Mouse (Mus musculus) adrenal gland, postnatal 25 days (tissue): ENCODE measurements around the gene Chchd6. TPM values are rescaled to one million over a fixed set of nuclear protein-coding genes. Genes with fewer than 3 reads are reported as not detected.

ENCODE experiments used
- DNase-seq: peaks from one replicate; pipeline ENCODE4 v3.0.0; 2021; ENCODE audit warnings: mixed read lengths
- total RNA-seq: library from RNA; stranded (reverse); gene quantifications from 2 replicates; pipeline ENCODE4 v1.2.3, GENCODE M21; 2021

The Chchd6 gene
- total RNA-seq, 1 experiment from 2014 or later, result 22.1 TPM

DNA sequence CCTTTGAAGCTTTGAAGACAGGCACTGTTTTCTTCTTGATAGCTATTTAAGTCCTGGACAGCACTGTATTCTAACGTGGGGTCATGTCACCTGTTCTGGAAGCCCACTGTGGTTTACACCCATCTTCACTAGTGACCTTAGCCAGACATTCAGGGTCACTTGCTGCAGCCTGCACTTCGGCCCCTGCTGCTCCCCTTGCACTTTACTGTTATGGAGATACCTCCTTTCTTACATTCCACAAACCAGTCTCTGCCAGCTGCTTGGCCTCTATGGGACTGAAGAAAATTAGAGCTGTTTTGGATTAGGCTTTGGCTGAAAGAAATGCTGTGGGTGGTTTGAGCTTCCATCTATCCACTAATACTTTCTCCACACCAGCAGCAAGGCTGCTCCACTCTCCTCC, 86.7 kb downstream of the Chchd6 start:
- DNase-seq, result no peak

DNA sequence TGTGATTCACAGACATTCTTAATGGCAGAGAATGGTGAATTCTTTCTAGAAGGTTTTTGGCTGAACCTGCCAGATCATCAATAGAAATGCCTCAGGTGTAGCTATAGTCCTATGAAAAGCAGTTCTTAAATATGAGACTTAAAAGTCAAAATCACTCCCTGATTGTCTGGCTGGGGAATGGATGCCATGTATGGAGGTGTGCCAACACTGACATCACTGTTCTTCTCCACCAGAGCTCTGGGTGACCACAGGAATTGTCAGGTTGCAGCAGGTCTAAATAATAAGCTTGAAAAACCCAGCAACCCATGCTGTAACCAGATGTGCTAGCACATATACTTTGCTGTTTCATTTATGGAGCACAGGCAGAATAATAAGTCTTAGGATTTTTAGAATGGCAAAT, 87.2 kb downstream of the Chchd6 start:
- no peak for DNase-seq

DNA sequence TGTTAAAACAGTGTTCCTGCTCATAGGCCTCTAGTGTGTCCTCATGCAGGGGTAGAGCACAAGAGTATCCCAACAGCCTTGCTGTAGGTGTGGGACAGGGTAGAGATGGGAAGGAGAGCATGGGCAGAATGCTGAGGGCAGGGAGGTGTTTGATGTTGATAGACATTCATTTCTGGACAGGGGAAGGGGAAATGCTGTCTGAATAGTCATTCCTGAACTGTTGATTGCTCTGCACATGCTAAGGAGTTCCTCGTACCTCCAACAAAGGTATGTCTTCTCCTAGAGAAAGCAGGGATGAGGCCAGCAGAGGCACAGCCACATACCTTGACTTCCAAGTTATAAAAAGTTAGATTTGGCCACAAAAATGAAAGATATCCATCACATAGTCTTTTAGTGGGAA, 95.5 kb downstream of the Chchd6 start:
- no peak for DNase-seq

DNA sequence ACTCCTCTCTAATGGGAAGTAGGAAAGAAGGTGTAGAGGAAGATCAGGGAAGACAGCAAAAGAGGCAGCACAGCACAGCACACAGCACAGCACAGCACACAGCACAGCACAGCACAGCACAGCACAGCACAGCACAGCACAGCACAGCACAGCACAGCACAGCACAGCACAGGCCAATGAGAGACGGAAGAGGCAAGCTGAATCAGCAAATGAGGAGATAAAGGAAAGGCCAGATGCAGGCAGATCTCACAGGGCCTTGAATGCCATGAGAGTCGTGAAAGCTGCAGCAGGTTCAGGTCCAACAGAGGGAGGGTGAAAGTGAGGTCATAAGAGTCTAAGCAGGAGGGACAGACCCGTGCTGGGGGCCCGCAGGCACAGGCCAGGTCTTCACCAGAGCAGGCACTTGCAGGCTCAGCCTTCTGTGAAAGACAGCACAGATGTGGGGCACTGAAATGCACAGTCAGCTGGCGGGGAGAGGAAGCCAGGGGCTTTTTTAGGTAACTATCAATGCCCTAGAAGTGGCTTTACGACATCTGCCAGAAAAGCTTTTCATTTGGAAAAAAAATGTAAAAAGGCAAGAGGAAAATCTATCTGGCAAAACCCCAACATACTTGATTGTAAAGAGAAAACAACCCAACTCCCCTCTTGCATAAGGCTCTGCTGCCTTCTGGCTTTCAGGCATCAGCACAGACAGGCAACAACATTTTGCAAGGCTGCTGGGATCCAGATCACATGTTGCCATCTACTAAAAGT, 96.5 kb downstream of the Chchd6 start:
- DNase-seq, result no peak

DNA sequence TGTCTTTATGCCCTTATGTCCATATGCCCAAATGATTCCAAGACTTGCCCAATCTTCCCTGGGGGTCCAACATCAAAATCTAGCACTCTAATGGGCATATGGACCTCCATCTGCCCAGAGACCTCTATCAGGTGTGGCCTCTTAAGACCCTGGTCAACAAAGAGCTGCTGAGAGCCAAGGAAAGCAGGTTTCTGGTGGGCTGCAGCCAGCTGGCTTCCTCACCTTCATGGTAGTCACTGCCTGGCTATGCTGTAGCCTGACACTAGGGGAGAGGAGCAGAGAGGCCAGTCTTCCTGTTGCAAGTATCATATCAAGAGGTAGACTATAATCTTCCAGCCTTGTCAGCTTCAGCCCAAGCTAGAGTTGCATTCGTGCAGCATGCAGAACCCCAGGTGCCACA, 98.5 kb downstream of the Chchd6 start:
- DNase-seq, result no peak

DNA sequence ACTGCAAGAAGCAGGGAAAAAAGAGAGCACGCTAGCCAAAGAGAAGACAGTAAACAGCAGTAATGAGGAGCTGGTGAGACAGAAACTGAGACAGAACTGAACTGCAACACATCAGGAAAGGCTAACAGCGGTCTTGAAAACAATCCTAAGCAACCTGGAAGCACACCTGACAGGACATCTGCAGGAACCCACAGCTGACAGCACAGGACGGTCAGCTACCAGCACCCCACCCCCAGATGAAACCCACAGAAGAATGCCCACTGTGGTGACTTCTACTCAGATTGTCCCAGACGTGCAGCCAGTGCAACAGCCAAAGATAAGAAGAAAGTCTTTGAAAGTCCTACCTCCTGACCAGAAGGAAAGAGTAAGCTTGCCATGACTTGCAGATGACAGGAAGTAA, 103.1 kb downstream of the Chchd6 start:
- DNase-seq, result no peak

DNA sequence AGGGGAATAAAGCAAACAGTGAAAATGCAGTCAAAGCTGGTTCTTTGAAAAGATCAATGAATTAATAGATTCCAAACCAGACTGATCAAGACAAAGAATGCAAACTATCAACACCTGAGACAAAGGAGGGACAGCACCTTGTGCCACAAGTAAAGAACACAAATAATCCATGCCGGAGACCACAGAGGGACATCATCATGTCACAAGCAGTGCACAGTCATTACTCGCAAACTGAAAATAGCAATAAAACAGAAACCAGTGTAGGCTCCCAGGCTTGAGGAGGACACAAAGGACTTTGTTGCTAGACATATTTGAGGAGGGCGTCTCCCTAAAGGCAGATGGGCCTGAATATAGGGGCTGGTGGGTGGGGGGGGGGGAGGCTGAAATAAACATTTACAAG, 105.1 kb downstream of the Chchd6 start:
- DNase-seq, result no peak

DNA sequence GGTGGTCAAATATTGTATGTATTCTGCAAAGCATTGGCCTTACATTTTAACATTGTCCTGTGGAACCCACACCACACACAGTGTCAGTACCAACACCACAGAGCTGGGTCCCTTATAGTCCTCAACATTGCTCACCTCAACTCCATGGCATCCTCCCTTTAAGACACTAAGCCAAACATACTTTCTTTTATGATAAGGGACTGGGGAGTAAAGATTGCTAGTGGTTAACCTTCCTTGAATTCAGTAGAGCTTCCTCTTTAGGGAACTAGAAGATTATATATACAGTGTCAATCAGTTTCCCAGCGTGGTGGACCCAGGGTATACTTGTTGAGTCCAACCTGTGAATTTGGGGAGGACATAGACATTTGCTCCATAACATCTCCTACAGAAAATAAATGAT, 105.9 kb downstream of the Chchd6 start:
- DNase-seq, result no peak

DNA sequence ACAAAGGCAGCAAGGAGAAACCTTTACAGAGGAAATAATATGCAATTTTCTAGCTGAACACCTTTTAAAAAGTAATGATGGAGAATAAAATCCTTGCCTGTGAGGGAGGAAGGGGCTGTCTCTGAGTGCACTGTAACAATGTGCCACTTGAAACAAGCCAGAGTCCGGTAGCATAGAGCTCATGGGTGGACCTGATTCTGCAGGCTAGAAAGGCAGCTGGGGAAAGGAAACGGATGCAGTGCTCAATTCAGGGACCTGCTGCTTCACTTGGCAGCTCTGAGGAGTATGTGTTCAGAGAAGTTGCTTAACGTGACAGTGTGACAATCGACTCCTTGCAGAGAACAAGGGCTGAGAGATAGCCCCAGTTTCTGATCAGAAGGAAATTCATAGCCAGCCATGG, 109.4 kb downstream of the Chchd6 start:
- DNase-seq, result no peak

DNA sequence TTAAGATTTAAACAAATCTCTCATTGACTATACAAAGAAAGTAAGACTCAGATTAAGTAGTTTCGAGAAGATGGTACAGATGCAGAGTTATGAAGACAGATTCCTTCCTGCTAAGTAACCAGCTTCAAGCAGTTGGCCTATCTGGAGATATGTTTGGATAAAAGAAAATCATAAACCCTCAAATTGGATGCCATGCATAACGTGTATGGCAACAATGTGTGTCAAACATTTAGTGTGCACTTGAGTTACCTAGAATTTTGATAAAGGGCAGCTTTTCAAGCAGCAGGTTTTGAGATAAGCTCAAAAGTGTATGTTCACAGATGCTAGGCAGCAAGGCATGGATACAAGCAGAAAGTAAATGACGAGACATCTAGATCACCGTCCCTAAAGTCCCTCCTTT, 114.3 kb downstream of the Chchd6 start:
- DNase-seq, result no peak

DNA sequence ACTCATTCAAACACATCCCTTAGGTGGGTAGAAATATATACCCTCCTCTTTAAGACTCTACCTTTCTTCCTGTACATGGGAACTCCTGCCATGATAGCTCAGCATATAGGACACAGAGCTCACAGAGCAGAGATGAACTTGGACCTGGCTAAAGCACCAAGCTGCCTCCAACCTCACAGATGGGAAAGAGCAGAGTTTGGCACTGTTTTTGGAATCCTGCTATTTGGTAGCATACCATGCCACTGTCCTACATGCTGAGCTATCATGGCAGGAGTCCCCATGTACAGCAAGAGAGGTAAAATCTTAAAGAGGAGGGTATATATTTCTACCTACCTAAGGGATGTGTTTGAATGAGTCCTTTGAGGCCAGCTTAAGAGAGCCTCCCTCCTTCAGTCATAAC, 127.5 kb downstream of the Chchd6 start:
- DNase-seq, result no peak

DNA sequence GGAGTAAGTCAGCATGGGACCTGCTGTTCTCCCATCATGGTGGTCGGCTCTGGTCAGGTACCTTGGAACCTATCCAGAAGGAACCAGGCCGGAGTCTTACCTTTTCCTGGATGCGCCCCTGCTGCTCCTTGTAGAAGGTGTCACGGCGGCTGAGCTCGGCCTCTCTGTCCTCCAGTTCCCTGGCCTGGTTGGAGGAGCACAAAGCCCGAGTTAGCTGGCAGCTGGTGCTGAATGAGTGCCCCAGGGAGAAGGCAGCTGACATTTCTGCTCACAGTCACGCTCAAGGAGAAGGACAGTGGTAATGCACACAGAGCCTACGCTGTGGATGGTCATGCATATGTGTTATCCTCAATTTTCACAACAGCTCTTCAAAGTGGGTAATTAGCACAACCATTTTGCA, 128.2 kb downstream of the Chchd6 start:
- DNase-seq, result no peak

DNA sequence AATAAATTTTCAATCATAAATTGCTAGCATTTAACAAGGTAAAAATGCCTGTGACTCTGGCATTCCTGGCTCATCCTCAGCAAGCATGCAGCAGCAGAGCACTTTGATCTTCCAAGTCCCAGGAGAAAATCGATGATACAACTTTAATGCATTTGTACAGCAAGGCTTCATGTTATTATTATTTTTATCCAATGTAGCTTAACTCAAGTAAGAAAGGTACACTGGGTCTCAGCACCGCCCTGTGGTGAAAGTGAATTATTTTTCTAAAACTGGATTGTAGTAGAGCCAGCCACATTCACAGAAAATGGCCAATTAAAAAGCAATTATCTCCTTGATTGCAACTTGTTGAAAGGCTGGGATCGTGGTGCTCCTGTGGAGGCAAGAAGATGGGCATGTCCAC, 128.6 kb downstream of the Chchd6 start:
- DNase-seq, result no peak

DNA sequence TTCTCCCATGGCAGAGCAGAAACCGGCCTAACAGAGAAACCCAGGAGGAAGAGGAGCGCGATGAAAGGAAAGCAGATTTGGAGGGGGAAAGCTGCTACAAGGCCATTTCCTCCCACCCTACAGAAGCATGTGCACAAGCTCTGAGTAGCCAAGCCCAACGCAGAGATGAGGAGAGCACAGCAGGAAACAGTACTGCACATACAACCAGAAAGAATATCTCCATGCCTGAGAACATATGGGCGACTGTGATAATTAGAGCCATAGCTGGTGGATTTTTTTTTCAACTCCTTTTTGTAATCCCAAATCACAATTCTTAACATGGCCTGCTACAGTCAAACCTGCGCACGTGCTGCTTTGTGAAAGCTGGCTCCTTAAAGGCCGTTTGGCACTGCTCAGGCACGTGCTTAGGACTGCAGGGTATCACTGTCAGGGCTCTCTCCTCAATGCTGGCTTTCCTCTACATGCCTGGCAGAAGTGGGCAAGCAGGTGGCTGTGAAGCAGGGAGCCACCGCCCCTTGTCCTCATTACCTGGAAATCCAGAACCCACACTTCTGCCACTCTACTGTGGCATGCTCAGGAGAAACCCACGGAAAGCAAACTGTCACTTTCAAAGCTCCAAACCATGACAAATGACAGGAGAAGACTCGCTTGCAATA, 129.3 kb downstream of the Chchd6 start:
- DNase-seq, result no peak

DNA sequence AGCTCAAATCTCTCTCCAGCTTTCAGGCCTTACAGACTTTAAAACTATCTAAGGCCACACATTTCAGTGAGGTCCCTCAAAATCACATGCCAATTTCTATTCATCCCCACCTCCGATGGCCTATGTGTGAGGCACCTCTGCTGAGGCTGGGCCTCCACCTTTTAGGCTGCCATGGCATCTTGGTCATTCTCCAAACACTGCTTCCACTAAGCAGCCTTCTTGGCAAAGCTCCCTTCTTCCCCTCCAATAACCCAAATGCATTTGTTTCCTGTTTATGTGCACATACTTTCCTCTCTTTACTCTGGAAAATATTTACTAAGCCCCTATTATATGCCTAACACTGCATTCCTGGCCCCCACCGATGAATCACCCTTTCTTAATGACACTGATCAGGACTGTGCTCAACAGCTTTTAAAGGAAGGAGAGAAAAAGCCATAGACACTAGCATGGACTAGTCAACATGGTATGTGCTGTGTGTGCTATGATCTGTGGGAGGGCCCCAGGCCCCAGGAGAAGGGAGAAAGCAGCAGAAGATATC, 133.2 kb downstream of the Chchd6 start:
- DNase-seq, result no peak

DNA sequence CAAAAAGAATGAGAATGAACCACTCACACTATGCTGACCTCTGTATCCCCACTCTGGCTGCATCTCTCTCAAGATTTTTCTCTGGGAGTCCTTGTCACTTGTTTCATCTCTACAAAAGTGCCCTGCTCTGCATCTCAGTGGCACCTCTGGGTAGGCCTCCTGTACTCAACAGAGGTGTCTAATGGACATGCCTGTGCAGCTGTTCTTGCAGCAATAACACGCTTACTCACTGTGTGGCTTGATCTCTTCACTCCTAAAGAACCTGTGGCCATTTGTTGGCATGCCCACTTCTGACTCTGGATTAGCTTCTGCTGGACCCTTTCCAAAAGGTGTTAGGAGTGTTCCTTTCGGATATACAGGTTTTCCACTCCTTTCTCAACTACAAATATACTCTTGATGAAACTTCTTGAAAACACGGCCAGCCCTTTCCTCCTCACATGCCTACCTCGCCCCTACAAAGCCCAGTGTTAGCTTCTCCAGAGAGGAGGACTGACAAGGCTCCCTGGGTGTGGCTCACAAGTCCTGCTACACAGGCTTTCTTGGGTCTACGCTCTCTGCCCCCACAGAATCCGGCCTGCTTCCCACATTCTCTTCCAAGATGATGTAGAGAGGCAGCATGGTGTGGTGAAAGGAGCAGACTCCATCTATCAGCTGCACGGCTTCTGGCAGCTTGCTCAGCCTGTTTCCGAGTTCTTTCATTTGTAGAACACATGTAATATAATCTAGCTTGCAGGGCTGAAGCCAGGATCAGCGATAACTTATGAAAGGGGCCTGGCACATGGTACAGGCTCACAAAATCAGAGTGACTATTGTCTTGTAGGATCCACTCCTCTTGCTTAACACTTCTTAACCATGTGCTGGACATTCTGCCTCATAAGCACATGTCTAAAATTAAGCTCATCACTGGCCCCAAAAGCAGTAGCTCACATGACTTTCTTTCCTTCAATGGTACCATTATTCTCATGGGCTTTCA, 133.9 kb downstream of the Chchd6 start:
- no peak for DNase-seq

DNA sequence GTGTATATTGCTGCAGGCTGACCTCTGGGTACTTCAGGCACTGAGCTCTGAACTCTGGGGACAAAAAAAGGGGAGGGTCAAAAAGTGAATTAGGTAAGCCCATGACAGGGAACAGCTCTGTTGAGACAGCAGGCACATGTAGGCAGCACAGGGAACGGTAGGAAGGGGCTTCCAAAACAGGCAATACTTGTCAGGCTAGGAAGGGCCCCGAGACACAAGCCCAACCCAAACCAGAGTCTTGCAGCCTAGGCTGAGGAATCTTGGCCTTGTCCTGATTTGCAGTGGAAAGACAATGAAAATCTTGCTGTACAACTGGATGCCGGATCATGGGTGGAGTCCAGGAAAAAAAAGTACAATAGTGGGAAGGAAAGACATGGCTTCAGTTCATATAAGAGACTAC, 135.8 kb downstream of the Chchd6 start:
- no peak for DNase-seq

DNA sequence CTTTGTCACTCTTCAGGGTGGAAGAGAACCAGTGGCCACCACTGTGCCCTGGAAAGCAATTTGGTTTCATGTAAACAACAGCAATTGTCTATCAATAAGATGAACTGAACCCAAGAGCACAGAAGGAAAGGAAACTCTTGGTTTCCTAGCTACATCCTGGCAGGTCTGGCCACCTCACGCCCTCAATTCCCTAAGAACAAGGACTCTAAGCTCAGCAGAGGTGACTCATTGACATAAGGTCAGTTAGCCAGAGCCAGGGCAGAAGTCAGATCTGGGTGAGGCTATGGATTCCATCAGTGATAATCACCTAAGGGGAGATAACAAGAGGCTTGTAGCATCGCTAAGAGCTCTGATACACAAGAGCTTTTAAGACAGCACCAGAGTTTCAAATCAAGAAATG, 137.9 kb downstream of the Chchd6 start:
- DNase-seq, result no peak

DNA sequence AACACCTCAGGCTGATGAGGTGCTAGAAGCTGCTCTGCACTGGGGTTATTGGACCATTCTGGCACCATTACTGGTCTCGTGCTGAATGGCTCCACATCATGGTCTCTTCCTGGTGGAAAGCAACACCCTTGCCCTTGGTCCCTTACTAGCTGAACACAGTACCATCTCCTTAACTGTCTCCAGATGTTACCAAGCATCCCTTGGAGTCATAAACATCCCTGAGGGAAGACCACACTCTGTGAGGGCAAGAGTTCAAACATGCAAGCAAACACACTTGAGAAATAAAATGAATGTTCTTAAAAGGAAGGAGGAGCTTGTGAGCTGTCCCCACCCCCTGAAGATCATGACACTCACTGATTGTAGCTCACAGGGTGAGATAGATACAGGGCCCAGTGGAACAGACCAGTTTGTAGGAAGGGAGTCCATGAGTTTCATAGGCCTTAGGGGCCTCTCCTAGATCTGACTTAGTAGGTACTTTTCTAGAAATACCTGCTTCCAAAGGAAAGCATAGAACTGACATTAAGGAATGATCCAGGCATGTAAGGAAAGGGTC, 139.0 kb downstream of the Chchd6 start:
- no peak for DNase-seq

DNA sequence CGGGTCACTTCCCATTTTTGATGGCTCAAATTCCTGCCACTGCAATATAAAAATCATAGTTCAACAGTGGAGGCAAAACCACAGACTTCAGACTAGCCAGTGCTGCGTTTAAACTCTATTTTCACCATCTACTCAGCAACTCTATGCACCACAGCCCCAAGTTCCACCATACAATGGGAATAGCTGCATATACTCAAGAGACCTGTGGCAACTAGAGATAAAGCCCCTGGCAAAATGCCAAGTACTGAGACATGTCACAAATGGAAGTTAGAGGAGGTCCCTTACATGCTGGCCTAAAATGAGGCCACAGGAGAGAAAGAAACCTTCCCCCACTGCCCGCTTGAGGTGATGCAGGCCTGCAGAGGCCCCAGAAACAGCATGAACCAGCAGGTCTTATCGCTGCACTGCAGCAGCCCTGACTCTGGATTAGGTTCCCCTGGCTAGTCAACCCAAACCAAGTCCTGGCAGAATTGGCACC, 139.9 kb downstream of the Chchd6 start:
- no peak for DNase-seq

DNA sequence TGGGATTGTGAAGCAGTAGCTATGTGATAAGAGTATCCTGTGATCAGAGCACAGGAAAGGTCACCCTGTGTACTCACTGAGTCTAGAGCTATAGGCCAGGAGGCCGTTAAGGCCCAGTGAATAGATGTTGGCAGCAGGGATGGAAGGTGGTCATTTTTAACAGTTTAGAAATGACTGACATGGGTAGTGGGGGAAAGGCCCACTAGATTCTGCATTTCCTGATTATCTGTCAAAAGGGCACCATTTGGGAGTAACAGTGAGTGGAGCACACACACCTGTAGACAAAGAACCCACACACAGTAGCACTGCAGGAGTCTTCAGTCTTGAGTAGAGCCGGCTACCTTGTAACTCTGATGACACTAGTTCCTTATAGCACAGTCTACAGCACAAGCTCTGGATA, 141.0 kb downstream of the Chchd6 start:
- DNase-seq, result no peak

DNA sequence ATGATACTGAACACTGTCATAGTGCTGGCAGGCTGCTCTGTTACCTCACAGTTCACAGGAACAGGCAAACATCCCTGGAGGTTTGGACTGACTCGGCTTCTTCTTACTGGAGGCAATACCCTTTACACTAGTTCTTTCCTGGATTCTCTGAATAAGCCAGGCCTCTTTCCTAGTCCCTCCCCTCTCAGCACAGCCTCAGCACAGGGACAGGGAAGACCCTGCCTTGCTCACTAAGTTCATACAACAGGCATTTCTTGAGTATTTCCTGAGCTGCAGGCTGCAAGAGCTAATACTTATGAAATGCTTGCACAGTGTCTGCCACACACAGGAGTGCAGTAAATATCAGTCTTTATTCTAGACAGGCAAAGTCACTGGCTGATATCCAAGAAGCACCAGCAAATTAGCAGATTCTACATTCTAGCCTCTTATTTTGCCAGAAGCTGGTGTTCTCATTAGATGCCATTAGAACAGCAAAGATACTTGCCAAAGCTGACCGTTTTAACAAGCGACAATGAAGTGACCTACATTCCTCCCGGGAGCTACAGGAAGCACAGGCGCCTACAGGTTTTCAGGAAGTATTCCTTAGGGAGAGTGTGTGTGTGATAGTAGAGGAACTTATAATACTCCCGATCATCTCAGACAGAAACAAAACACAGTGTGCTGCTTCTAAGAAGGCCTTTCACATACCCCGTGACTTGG, 142.3 kb downstream of the Chchd6 start:
- no peak for DNase-seq
